Mouse (Mus musculus) neural tube, embryonic 11.5 days (tissue): ENCODE data around the gene Epha2. TPM values are rescaled to one million over a fixed set of nuclear protein-coding genes. Genes with fewer than 3 reads are reported as not detected.
A peak's percentile ranks its signal among the peaks of the same experiment; 100 is the strongest.

Source experiments
- ATAC-seq: fragments of 200-750 bp; cut with Nextera tagmentation; 2 replicates; pipeline ENCODE4 v1.8.0; 2017; ENCODE audit warnings: moderate number of reproducible peaks, mild to moderate bottlenecking, moderate TSS enrichment, moderate library complexity; ENCODE audit not compliant: insufficient read depth, low FRiP score, low TSS enrichment
- DNase-seq: peaks from one replicate; pipeline ENCODE4 v3.0.0-alpha.2; 2015; ENCODE audit warnings: low spot score
- H3K27ac ChIP-seq: fragments of 300-500 bp; sonication (generic); 2 replicates; pipeline ENCODE4 v1.5.1; 2014; ENCODE audit warnings: low read depth, mild to moderate bottlenecking, low read length
- H3K27me3 ChIP-seq: fragments of 300-500 bp; sonication (generic); 2 replicates; pipeline ENCODE4 v1.6.1; 2014; ENCODE audit warnings: mild to moderate bottlenecking, low read length, mixed read lengths; ENCODE audit not compliant: control insufficient read depth, insufficient read depth
- H3K36me3 ChIP-seq: fragments of 300-500 bp; sonication (generic); 2 replicates; pipeline ENCODE4 v1.6.1; 2014; ENCODE audit warnings: mild to moderate bottlenecking, low read length, moderate library complexity, mixed read lengths; ENCODE audit not compliant: control insufficient read depth, insufficient read depth
- H3K4me1 ChIP-seq: fragments of 300-500 bp; sonication (generic); 2 replicates; pipeline ENCODE4 v1.6.1; 2014; ENCODE audit warnings: low read length, mixed read lengths; ENCODE audit not compliant: control insufficient read depth, insufficient read depth
- H3K4me2 ChIP-seq: fragments of 300-500 bp; sonication (generic); 2 replicates; pipeline ENCODE4 v1.6.1; 2014; ENCODE audit warnings: low read depth, mild to moderate bottlenecking, moderate library complexity
- H3K4me3 ChIP-seq: fragments of 300-500 bp; sonication (generic); 2 replicates; pipeline ENCODE4 v1.5.1; 2014; ENCODE audit warnings: low read depth, low read length
- H3K9ac ChIP-seq: fragments of 300-500 bp; sonication (generic); 2 replicates; pipeline ENCODE4 v1.6.1; 2014; ENCODE audit warnings: mild to moderate bottlenecking, low read length
- H3K9me3 ChIP-seq: fragments of 300-500 bp; sonication (generic); 2 replicates; pipeline ENCODE4 v1.6.1; 2016; ENCODE audit warnings: low read length; ENCODE audit not compliant: control insufficient read depth
- WGBS: fragments of 180-500 bp; shearing (Covaris S2); extraction: QIAGEN DNeasy Blood & Tissue Kit; methylation state at CpG from one replicate; pipeline ENCODE4 v1.1.7; 2014; 5-methylcytosine and 5-hydroxymethylcytosine counted together
- polyA plus RNA-seq: library from polyadenylated mRNA; unstranded; fragments of >200 nt; fragmentation: Nextera tagmentation; extraction: Ambion mirVana; gene quantifications from 2 replicates; pipeline ENCODE4 v1.2.1, GENCODE M21; 2014

The Epha2 gene
- polyA plus RNA-seq, 1 experiment from 2014 or later, result 2.5 TPM

- no peak overlapping the region for H3K27ac ChIP-seq
- no peaks in the 10 kb centered on the region for H3K36me3 ChIP-seq
- H3K27me3 ChIP-seq, result no peaks in the 10 kb centered on the region
- H3K4me1 ChIP-seq, result no peaks in the 10 kb centered on the region
- H3K9ac ChIP-seq, result no peak overlapping the region
- DNase-seq (no peak), ATAC-seq (no peak)
- WGBS, result 86% methylated on average over 12 of the region's 12 CpGs
- H3K4me2 ChIP-seq, result no peak overlapping the region
- no peaks in the 10 kb centered on the region for H3K9me3 ChIP-seq
- H3K4me3 ChIP-seq, result no peak overlapping the region
These were observed 49.0 kb downstream of the Epha2 start for GRCm38 (mm10) chr4:141350015-141350414.

- ATAC-seq (no peak), DNase-seq (no peak)
- H3K27me3 ChIP-seq, result no peaks in the 10 kb centered on the region
- no peak overlapping the region for H3K9ac ChIP-seq
- WGBS, result 63% methylated on average over 7 of the region's 7 CpGs
- H3K9me3 ChIP-seq, result no peaks in the 10 kb centered on the region
- H3K27ac ChIP-seq, result no peak overlapping the region
- H3K36me3 ChIP-seq, result no peaks in the 10 kb centered on the region
- H3K4me3 ChIP-seq, result no peak overlapping the region
- H3K4me1 ChIP-seq, result no peaks in the 10 kb centered on the region
- no peak overlapping the region for H3K4me2 ChIP-seq
These were observed 50.9 kb downstream of the Epha2 start for GRCm38 (mm10) chr4:141351972-141352371.

- Histone ChIP-seq H3K27ac (no peak overlapping the region), H3K4me1 (no peaks in the 10 kb centered on the region), H3K4me2 (no peak overlapping the region), H3K36me3 (no peaks in the 10 kb centered on the region), H3K9me3 (no peaks in the 10 kb centered on the region), H3K27me3 (no peaks in the 10 kb centered on the region), H3K9ac (no peak overlapping the region), H3K4me3 (no peak overlapping the region)
- WGBS, result 71% methylated on average over 5 of the region's 5 CpGs
- ATAC-seq (no peak), DNase-seq (no peak)
These were observed 51.9 kb downstream of the Epha2 start for GRCm38 (mm10) chr4:141352986-141353385.

- Histone ChIP-seq H3K9ac (no peak overlapping the region), H3K36me3 (no peaks in the 10 kb centered on the region), H3K9me3 (no peaks in the 10 kb centered on the region), H3K4me3 (no peak overlapping the region), H3K4me2 (no peak overlapping the region), H3K27ac (no peak overlapping the region), H3K27me3 (no peaks in the 10 kb centered on the region), H3K4me1 (no peaks in the 10 kb centered on the region)
- DNase-seq (peak; percentile 9), ATAC-seq (no peak)
- 73% methylated on average over 8 of the region's 8 CpGs for WGBS
These were observed 52.8 kb downstream of the Epha2 start for GRCm38 (mm10) chr4:141353868-141354267.

- no peak overlapping the region for H3K27ac ChIP-seq
- no peak overlapping the region for H3K4me3 ChIP-seq
- H3K9ac ChIP-seq, result no peak overlapping the region
- H3K27me3 ChIP-seq, result no peaks in the 10 kb centered on the region
- H3K9me3 ChIP-seq, result no peaks in the 10 kb centered on the region
- no peaks in the 10 kb centered on the region for H3K4me1 ChIP-seq
- no peak overlapping the region for H3K4me2 ChIP-seq
- no peaks in the 10 kb centered on the region for H3K36me3 ChIP-seq
- DNase-seq (no peak), ATAC-seq (no peak)
These were observed 56.8 kb downstream of the Epha2 start for GRCm38 (mm10) chr4:141357811-141358210.

GRCm38 (mm10) chr4:141359222-141359621 is 58.2 kb downstream of the Epha2 start:
- WGBS, result 91% methylated on average over 6 of the region's 6 CpGs
- Histone ChIP-seq H3K36me3 (no peaks in the 10 kb centered on the region), H3K27ac (no peak overlapping the region)

GRCm38 (mm10) chr4:141360846-141361245 is 59.8 kb downstream of the Epha2 start:
- Histone ChIP-seq H3K4me3 (no peak overlapping the region), H3K9ac (no peak overlapping the region), H3K4me2 (no peak overlapping the region), H3K4me1 (no peaks in the 10 kb centered on the region), H3K36me3 (no peaks in the 10 kb centered on the region), H3K27ac (no peak overlapping the region), H3K27me3 (0 out of 2 replicates have a peak, but pooled peaks cover 8% of the 10 kb centered on the region), H3K9me3 (no peaks in the 10 kb centered on the region)
- peak; percentile 48 for DNase-seq
- WGBS, result 31% methylated on average over 7 of the region's 7 CpGs
- ATAC-seq, result no peak

More at GRCm38 (mm10) chr4:141359222-141359621, 58.2 kb downstream of the Epha2 start:
- DNase-seq (no peak), ATAC-seq (no peak)
- no peak overlapping the region for H3K4me3 ChIP-seq
- 0 out of 2 replicates have a peak, but pooled peaks cover 5% of the 10 kb centered on the region for H3K27me3 ChIP-seq
- H3K9me3 ChIP-seq, result no peaks in the 10 kb centered on the region
- no peaks in the 10 kb centered on the region for H3K4me1 ChIP-seq
- H3K9ac ChIP-seq, result no peak overlapping the region
- H3K4me2 ChIP-seq, result no peak overlapping the region

GRCm38 (mm10) chr4:141362937-141363548 is 62.0 kb downstream of the Epha2 start:
- Histone ChIP-seq H3K9me3 (no peaks in the 10 kb centered on the region), H3K9ac (no peak overlapping the region), H3K27ac (no peak overlapping the region), H3K4me3 (no peak overlapping the region), H3K4me2 (no peak overlapping the region), H3K27me3 (peaks cover 22% of the 10 kb centered on the region), H3K36me3 (no peaks in the 10 kb centered on the region), H3K4me1 (no peaks in the 10 kb centered on the region)
- WGBS, result 34% methylated on average over 11 of the region's 11 CpGs
- DNase-seq (peak; percentile 88), ATAC-seq (0 out of 2 replicates have a peak, but pooled peaks have one; percentile 25)

- Histone ChIP-seq H3K9me3 (no peaks in the 10 kb centered on the region), H3K36me3 (no peaks in the 10 kb centered on the region), H3K4me1 (no peaks in the 10 kb centered on the region), H3K27me3 (peaks cover 32% of the 10 kb centered on the region), H3K27ac (no peak overlapping the region), H3K9ac (no peak overlapping the region), H3K4me2 (no peak overlapping the region), H3K4me3 (no peak overlapping the region)
- DNase-seq (peak; percentile 10), ATAC-seq (no peak)
- 61% methylated on average over 8 of the region's 8 CpGs for WGBS
These were observed 64.1 kb downstream of the Epha2 start for GRCm38 (mm10) chr4:141365126-141365525.
